Mouse (Mus musculus) forebrain, embryonic 12.5 days (tissue): Measurements from ENCODE around the gene Cdpf1. TPM values are rescaled to one million over a fixed set of nuclear protein-coding genes. Genes with fewer than 3 reads are reported as not detected.

Source experiments
- ATAC-seq: fragments of 200-750 bp; cut with Nextera tagmentation; 2 replicates; pipeline ENCODE4 v1.8.0; 2017; ENCODE audit warnings: moderate TSS enrichment; ENCODE audit not compliant: low FRiP score
- H3K27ac ChIP-seq: fragments of 300-500 bp; sonication (generic); 2 replicates; pipeline ENCODE4 v1.5.1; 2016; ENCODE audit warnings: mild to moderate bottlenecking
- H3K27me3 ChIP-seq: fragments of 300-500 bp; sonication (generic); 2 replicates; pipeline ENCODE4 v1.6.1; 2016; ENCODE audit warnings: mild to moderate bottlenecking
- H3K36me3 ChIP-seq: fragments of 300-500 bp; sonication (generic); replicated peaks from 2 replicates; pipeline ENCODE4 v1.6.1; 2016; ENCODE audit warnings: mild to moderate bottlenecking
- H3K4me1 ChIP-seq: fragments of 300-500 bp; sonication (generic); 2 replicates; pipeline ENCODE4 v1.6.1; 2016
- H3K4me2 ChIP-seq: fragments of 300-500 bp; sonication (generic); 2 replicates; pipeline ENCODE4 v1.6.1; 2016; ENCODE audit warnings: mild to moderate bottlenecking, moderate library complexity
- H3K4me3 ChIP-seq: fragments of 300-500 bp; sonication (generic); replicated peaks from 2 replicates; pipeline ENCODE4 v1.5.1; 2016; ENCODE audit warnings: mild to moderate bottlenecking
- H3K9ac ChIP-seq: fragments of 300-500 bp; sonication (generic); 2 replicates; pipeline ENCODE4 v1.6.1; 2016; ENCODE audit warnings: mild to moderate bottlenecking
- H3K9me3 ChIP-seq: fragments of 300-500 bp; sonication (generic); 2 replicates; pipeline ENCODE4 v1.6.1; 2016
- WGBS: fragments of 180-500 bp; shearing (Covaris S2); methylation state at CpG from one replicate; pipeline ENCODE4 v1.1.7; 2016; 5-methylcytosine and 5-hydroxymethylcytosine counted together
- polyA plus RNA-seq: library from polyadenylated mRNA; unstranded; fragments of >200 nt; fragmentation: Nextera tagmentation; extraction: Ambion mirVana; gene quantifications from 2 replicates; pipeline ENCODE4 v1.2.1, GENCODE M21; 2016

The Cdpf1 gene
- polyA plus RNA-seq = 17.9 and 18.5 TPM in 2 replicates

- Histone ChIP-seq H3K4me2 (peak within 1 kb of the TSS; percentile 91), H3K36me3 (no peaks in the 10 kb centered on the region), H3K9me3 (no peaks in the 10 kb centered on the region), H3K4me1 (peaks cover 16% of the 10 kb centered on the region), H3K27me3 (no peaks in the 10 kb centered on the region), H3K4me3 (peak within 1 kb of the TSS; percentile 78), H3K27ac (peak within 1 kb of the TSS; percentile 85), H3K9ac (peak within 1 kb of the TSS; percentile 80)
- WGBS = 3% methylated on average over 36 of the region's 36 CpGs
- peak; percentile 96 for ATAC-seq
Measured at GRCm38 (mm10) chr15:85811535-85812277, at the start of gene Cdpf1. Gene Cdpf1, minus strand, starts transcription at chr15:85811697.

GRCm38 (mm10) chr15:85859490-85860031, 48.1 kb upstream of the Cdpf1 start, which contains the start of gene Gtse1:
Gene Gtse1, plus strand, starts transcription at chr15:85859745.
- peak within 1 kb of the TSS; percentile 87 for H3K9ac ChIP-seq
- H3K4me2 ChIP-seq = peak within 1 kb of the TSS; percentile 86
- H3K27me3 ChIP-seq = no peaks in the 10 kb centered on the region
- H3K36me3 ChIP-seq = peaks cover 32% of the 10 kb centered on the region
- no peaks in the 10 kb centered on the region for H3K9me3 ChIP-seq
- H3K4me1 ChIP-seq = peaks cover 25% of the 10 kb centered on the region
- peak within 1 kb of the TSS; percentile 78 for H3K4me3 ChIP-seq
- WGBS = under 1% methylated on average over 42 of the region's 42 CpGs
- peak within 1 kb of the TSS; percentile 75 for H3K27ac ChIP-seq
- ATAC-seq = peak; percentile 98

- Histone ChIP-seq H3K27me3 (no peaks in the 10 kb centered on the region), H3K9ac (peak overlapping the region; percentile 87), H3K36me3 (peaks cover 27% of the 10 kb centered on the region), H3K4me3 (peak overlapping the region; percentile 78), H3K9me3 (no peaks in the 10 kb centered on the region), H3K27ac (peak overlapping the region; percentile 59), H3K4me1 (peaks cover 25% of the 10 kb centered on the region), H3K4me2 (peak overlapping the region; percentile 86)
- WGBS = 11% methylated on average over 15 of the region's 15 CpGs
- ATAC-seq = peak; percentile 57
Measured at GRCm38 (mm10) chr15:85858980-85859489, 47.5 kb upstream of the Cdpf1 start.

DNA sequence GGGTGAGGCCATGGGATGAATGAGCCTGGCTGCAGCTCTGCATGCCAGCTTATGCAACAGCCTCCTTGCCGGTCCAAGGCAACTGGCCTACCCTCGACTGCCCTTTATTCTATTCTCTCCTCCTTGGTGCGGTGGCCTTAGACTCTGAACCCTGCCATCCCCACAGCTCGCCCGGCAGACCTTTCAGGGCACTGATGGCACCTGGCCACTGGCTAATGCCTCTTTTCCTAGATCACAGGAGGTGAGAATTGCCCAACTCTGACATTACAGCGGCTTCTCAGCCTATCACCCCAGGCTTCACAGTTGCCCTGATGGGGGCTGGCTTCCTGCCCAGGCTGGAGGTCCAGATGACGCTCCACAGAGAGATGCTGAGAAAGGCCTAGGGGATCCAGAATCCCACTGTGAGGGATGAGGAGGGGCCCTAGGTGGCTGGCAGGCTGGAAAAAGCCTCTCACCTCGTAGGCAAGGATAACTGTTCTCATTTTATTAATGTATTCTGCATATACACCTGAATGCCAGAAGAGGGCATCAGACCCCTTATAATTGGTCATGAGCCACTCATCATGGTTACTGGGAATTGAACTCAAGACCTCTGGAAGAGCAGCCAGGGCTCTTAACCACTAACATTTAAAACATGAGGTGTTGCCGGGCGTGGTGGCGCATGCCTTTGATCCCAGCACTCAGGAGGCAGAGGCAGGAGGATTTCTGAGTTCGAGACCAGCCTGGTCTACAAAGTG, 40.3 kb upstream of the Cdpf1 start:
- ATAC-seq = no peak
- H3K4me1 ChIP-seq = no peaks in the 10 kb centered on the region
- H3K9me3 ChIP-seq = no peaks in the 10 kb centered on the region
- no peak overlapping the region for H3K9ac ChIP-seq
- no peak overlapping the region for H3K4me3 ChIP-seq
- WGBS = 82% methylated on average over 12 of the region's 12 CpGs
- H3K36me3 ChIP-seq = no peaks in the 10 kb centered on the region
- no peak overlapping the region for H3K27ac ChIP-seq
- H3K27me3 ChIP-seq = no peaks in the 10 kb centered on the region
- H3K4me2 ChIP-seq = no peak overlapping the region

DNA sequence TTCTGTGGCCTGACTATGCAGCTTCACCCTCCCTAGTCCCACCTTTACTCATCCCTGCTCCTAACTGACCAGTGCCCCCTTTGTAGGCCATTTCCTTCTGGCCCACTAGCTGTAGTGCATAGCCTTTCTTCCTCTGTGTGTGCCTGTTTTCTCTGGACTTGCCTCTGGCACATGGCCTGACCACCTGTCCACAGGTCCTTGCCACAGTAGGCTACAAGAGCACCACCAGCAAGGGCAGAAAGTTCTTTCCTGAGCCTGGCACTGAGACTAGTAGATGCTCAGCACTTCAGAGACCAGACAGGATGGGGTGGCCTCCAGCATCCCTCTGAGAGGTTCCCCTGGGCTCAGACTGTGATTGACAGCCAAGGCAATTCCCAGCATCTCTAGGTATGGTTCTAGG, 33.6 kb upstream of the Cdpf1 start:
- H3K4me3 ChIP-seq = no peak overlapping the region
- peaks cover 2% of the 10 kb centered on the region; the same call in 1 of the 2 replicates for H3K4me1 ChIP-seq
- no peak overlapping the region for H3K4me2 ChIP-seq
- ATAC-seq = no peak
- no peaks in the 10 kb centered on the region for H3K36me3 ChIP-seq
- H3K27ac ChIP-seq = no peak overlapping the region
- H3K9ac ChIP-seq = no peak overlapping the region
- H3K27me3 ChIP-seq = no peaks in the 10 kb centered on the region
- H3K9me3 ChIP-seq = no peaks in the 10 kb centered on the region

DNA sequence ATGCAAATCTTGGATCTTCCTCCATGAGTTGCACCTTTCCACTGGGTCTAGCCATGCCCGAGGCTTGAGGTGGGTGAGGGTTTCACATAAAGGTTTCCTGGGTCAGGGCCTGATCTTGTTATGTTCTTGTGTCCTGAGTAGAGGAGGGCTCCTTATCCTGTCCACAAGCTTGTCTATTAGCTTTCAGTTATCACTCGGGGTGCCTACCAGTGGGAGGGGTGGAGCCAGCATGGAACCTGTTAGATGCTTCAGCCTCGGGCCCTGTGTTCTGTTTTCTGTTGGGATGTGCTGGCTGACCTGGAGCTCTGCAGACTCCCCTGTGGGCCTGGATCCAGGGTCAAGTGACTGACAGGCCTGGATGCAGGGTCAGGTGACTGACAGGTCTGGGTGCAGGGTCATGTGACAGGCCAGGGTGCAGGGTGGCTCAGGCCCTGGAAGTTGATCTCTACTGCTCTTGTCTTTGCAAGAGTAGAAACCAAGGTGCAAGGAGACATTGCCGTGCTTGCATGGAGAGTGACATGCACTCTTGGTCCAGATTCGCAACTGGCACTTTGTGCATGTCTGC, 30.4 kb upstream of the Cdpf1 start:
- Histone ChIP-seq H3K4me1 (peaks cover 2% of the 10 kb centered on the region; the same call in 1 of the 2 replicates), H3K4me2 (no peak overlapping the region), H3K9ac (no peak overlapping the region), H3K9me3 (no peaks in the 10 kb centered on the region), H3K27ac (no peak overlapping the region), H3K27me3 (no peaks in the 10 kb centered on the region), H3K4me3 (no peak overlapping the region), H3K36me3 (no peaks in the 10 kb centered on the region)
- no peak for ATAC-seq
- 77% methylated on average over 5 of the region's 5 CpGs for WGBS

- Histone ChIP-seq H3K4me2 (no peak overlapping the region), H3K4me3 (no peak overlapping the region), H3K9ac (no peak overlapping the region), H3K27ac (no peak overlapping the region), H3K4me1 (peaks cover 2% of the 10 kb centered on the region; the same call in 1 of the 2 replicates), H3K27me3 (no peaks in the 10 kb centered on the region), H3K9me3 (no peaks in the 10 kb centered on the region), H3K36me3 (no peaks in the 10 kb centered on the region)
- ATAC-seq = no peak
- 48% methylated on average over 6 of the region's 6 CpGs for WGBS
Measured at GRCm38 (mm10) chr15:85840983-85841382, 29.5 kb upstream of the Cdpf1 start.

- H3K27me3 ChIP-seq = no peaks in the 10 kb centered on the region
- peaks cover 9% of the 10 kb centered on the region for H3K4me1 ChIP-seq
- no peaks in the 10 kb centered on the region for H3K36me3 ChIP-seq
- WGBS = 97% methylated on average over 5 of the region's 5 CpGs
- H3K4me2 ChIP-seq = no peak overlapping the region
- no peak overlapping the region for H3K27ac ChIP-seq
- ATAC-seq = no peak
- H3K9me3 ChIP-seq = no peaks in the 10 kb centered on the region
- H3K4me3 ChIP-seq = no peak overlapping the region
- H3K9ac ChIP-seq = no peak overlapping the region
Measured at GRCm38 (mm10) chr15:85836887-85837286, 25.4 kb upstream of the Cdpf1 start.

GRCm38 (mm10) chr15:85835335-85835734, 23.8 kb upstream of the Cdpf1 start:
- Histone ChIP-seq H3K9ac (no peak overlapping the region), H3K27me3 (no peaks in the 10 kb centered on the region), H3K4me2 (no peak overlapping the region), H3K9me3 (no peaks in the 10 kb centered on the region), H3K4me1 (peaks cover 12% of the 10 kb centered on the region), H3K36me3 (no peaks in the 10 kb centered on the region), H3K4me3 (no peak overlapping the region), H3K27ac (no peak overlapping the region)
- no peak for ATAC-seq
- 70% methylated on average over 3 of the region's 3 CpGs for WGBS

GRCm38 (mm10) chr15:85832599-85832998, 21.1 kb upstream of the Cdpf1 start:
- ATAC-seq = no peak
- H3K27me3 ChIP-seq = 0 out of 2 replicates have a peak, but pooled peaks cover 4% of the 10 kb centered on the region
- H3K36me3 ChIP-seq = no peaks in the 10 kb centered on the region
- no peak overlapping the region for H3K27ac ChIP-seq
- H3K4me1 ChIP-seq = peaks cover 12% of the 10 kb centered on the region
- WGBS = 50% methylated on average over 8 of the region's 8 CpGs
- H3K4me3 ChIP-seq = peak overlapping the region; percentile 51
- H3K9me3 ChIP-seq = no peaks in the 10 kb centered on the region
- peak overlapping the region; percentile 69 for H3K4me2 ChIP-seq
- peak overlapping the region; percentile 59 for H3K9ac ChIP-seq

- peak; percentile 90 for ATAC-seq
- Histone ChIP-seq H3K27me3 (0 out of 2 replicates have a peak, but pooled peaks cover 4% of the 10 kb centered on the region), H3K4me2 (peak within 1 kb of the TSS; percentile 69), H3K27ac (no peak within 1 kb of the TSS), H3K4me1 (peaks cover 12% of the 10 kb centered on the region), H3K4me3 (peak within 1 kb of the TSS; percentile 51), H3K36me3 (no peaks in the 10 kb centered on the region), H3K9ac (peak within 1 kb of the TSS; percentile 59), H3K9me3 (no peaks in the 10 kb centered on the region)
- WGBS = 1% methylated on average over 27 of the region's 27 CpGs
Measured at GRCm38 (mm10) chr15:85831954-85832590, 20.6 kb upstream of the Cdpf1 start, which contains the start of gene Ttc38. Gene Ttc38, plus strand, starts transcription at chr15:85832306.
